Mouse (Mus musculus): ENCODE results near the gene Ap4m1.

DNA sequence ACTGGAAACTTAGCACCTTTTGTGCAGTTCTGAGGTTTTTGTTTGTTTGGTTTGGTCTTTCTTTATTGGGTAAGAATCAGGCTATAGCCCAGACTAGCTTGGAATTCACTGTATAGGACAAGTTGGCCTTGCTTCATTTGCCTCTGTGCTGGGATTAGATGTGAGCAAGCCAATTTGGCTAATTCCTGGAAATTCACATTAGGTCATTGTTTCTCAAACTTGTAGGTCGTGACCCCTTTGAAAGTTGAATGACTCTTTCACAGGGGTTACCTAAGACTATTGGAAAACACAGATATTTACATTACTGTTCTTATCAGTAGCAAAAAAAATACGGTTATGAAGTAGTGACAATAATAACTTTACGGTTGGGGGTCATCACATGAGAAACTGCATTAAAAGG is 17.4 kb upstream of the Ap4m1 start:
- TF ChIP-seq CTCF (IDR thresholded peaks at IDR 0.05) (no peak), EP300 (IDR thresholded peaks at IDR 0.05; ENCODE audit: insufficient read depth, low read depth, low read length) (no peak)

All from heart, adult 2 months (tissue).